Mouse (Mus musculus): Measurements from ENCODE around the gene Sesn1.
"Not testable (repeated sequence)": the region's sequence is repeated elsewhere in the genome, so short reads cannot be mapped to it uniquely, and the experiment has no call there.

The Sesn1 gene

DNA sequence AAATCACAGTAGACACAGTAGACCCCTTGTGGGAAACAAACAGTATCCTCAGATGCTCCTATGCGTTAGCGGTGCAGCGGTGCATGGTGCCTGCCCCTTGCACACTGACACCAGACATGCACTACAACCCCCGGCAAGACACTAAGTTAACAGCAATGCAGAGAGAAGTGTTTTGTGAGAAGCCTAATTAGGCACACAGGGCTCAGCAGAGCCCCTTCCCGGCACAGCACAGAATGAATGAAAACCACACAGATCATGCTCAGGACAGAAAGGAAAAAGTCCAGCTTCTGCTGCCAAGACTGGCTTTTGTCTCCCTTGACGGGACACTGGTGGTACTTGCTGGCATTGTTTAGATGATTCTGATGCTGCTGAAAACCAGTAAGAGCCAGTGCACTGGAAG, 99.2 kb downstream of the Sesn1 start:
- DNase-seq (ENCODE audit: extremely low spot score, low spot score), result no peak

- no peak for DNase-seq (ENCODE audit: extremely low spot score, low spot score)
These were observed 102.7 kb downstream of the Sesn1 start for GRCm38 (mm10) chr10:41912290-41912994.

DNA sequence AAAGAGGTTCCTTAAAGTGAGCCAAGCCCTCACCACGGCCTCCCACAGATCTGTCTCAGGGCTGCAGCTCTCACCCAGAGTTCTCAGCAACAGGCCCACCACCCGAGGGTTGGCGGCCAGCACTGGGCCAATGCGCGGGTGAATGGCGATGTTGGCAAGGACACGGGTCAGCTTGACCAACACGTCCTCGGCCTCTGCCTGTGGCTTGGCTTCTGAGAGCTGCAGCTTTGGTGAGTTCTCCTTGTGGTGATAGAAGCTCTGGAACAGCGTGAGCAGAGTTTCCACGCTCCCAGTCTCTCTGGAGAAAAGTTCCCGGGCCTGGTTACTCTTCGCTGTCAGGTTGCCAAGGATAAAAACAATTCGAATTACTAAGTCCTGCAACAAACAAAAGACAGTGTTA, 117.0 kb downstream of the Sesn1 start:
- DNase-seq (ENCODE audit: extremely low spot score, low spot score), result no peak

GRCm38 (mm10) chr10:41930966-41931365, 121.2 kb downstream of the Sesn1 start:
- DNase-seq (ENCODE audit: extremely low spot score, low spot score), result no peak

DNA sequence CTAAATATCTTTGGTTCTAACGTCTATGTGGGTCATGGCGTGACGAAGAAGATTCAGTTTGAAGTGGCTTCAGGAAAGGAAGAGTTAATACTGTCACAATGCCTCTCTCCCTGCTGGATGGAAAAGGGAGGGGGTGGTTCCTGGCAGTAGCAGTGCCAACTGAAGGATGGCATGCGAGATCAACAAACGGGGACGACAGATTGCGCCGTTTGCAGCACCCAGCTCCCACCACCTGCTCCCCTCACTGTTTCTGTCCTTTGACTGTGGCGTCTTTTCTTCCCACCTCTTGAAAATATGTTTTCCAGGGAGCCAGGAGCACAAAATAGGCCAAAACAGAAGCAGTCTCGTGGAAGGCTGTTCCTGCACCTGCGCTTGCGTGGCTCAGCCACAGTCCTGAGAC, 122.2 kb downstream of the Sesn1 start:
- no peak for DNase-seq (ENCODE audit: extremely low spot score, low spot score)

DNA sequence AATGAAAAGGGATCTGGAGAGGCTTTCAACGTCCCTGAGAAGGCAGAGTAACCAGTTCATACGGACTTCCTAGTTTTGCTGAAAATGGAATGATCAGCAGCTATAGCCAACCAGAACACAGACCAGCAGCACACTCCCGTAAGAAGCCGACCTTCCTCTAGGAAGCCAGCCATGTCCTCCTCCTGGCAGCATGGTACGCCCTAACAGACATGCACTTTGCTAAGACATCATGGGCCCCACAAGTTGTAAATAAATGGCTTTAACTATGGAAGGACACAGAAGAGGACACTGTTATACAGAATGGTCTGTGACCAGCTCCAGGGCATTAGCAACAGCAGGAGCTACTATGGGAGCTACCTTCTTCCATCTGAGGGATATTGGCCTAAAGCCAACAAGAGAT, 123.2 kb downstream of the Sesn1 start:
- no peak for DNase-seq (ENCODE audit: extremely low spot score, low spot score)

DNA sequence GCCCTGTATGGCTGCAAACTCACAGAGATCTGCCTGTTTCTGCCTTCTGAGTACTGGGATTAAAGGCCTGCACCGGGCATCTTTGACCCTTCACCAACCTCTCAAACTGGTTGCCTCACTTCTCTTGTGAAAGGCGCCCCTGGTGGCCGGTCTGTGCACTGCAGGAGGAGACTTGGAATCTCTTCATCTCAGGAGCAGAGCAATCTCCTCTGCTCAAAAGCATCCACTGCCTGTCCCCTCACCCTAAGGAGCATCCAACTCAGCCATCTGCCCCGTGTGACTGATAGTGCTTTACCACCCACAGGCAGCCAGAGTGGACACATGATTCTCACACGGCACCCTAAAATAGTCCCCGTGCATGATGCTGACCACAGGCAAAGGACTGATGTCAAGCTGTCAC, 123.8 kb downstream of the Sesn1 start:
- peak; percentile 47 for DNase-seq (ENCODE audit: extremely low spot score, low spot score)

- peak; percentile 36 for DNase-seq (ENCODE audit: extremely low spot score, low spot score)
These were observed 125.1 kb downstream of the Sesn1 start for GRCm38 (mm10) chr10:41934633-41935475.

- DNase-seq (ENCODE audit: extremely low spot score, low spot score), result no peak
These were observed 125.7 kb downstream of the Sesn1 start for GRCm38 (mm10) chr10:41935476-41935829.

DNA sequence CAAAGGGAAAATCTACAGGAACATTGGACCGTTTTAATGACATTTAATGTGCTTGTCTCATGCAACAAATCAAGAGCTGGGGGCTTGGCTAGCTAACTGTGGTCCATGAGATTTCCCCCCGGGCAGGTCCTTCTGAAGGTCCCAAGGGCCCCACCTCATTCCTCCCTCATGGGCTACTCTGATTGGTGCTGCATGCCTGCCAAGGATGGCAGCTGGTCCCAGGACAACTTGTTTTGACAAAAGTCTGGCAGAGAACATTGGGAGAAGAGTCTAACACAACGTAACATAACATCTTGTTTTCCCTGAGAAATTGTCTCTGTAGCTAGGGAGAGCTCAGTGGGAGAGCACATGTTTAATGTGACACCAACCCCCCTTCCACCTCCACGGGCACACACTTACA, 126.4 kb downstream of the Sesn1 start:
- DNase-seq (ENCODE audit: extremely low spot score, low spot score), result no peak

DNA sequence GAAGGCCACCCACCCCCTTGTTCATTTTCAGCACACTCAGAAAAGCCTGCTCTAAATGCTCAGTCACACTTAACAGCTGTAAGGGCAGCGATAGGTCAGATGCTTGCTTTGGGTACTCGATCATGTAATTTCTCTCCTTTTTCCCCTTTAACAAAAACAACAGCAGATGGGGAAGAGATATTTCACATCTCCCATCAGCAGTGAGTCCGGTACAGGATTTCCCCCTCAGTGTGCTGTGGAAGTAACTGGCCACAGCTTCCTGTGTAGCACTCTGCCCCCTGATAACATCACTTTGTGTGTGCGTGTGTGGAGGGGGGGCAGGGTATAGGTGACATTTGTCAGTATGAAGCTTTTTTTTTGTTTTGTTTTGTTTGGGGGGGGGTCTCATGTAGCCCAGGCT, 127.4 kb downstream of the Sesn1 start:
- no peak for DNase-seq (ENCODE audit: extremely low spot score, low spot score)

- no peak for DNase-seq (ENCODE audit: extremely low spot score, low spot score)
These were observed 129.4 kb downstream of the Sesn1 start for GRCm38 (mm10) chr10:41939090-41939489.

DNA sequence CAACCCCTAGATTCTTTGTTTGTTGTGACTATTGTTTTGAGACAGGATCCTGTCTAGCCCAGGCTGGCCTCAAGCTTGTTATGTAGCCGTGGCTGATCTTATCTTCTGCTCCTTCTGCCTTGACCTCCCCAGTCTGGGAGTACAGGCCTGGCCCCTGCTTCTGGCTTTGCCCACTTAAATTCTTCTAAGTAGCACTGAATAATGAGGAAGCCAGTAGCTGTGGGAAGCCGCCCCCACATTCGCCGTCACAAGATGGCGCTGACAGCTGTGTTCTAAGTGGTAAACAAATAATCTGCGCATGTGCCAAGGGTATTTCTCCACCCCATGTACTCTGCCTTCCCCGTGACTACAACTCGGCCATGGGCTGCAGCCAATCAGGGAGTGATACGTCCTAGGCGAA, 142.6 kb downstream of the Sesn1 start:
- DNase-seq (ENCODE audit: extremely low spot score, low spot score), result not testable (repeated sequence)

DNA sequence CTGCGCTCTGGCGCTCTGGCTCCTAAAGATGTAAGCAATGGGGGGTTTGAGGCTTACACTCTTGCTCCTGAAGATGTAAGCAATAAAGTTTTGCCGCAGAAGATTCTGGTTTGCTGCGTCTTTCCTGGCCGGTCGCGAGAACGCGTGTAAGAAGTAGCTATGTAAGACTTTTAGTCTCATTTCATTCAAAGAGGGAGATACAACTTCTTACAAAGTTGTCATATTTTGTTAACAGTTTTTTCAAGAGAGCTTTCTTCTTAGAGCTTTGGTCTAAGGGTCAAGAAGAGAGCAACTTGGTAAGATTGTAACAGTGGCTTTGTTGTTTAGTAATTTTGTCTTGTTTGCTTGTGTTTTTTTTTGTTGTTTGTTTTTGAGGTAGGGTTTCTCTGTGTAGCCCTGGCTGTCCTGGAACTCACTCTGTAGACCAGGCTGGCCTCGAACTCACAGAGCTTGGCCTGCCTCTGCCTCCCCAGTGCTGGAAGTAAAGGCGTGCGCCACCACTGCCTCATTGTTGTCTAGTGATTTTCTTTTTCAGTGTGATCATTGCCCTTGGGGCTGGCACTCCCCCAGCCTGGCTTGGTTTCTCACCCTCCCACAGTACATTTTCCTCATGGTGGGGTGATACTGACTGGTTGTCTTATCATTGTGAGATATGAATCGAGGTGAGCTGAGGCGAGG, 143.3 kb downstream of the Sesn1 start:
- DNase-seq (ENCODE audit: extremely low spot score, low spot score), result no peak

GRCm38 (mm10) chr10:41953528-41953864, 143.8 kb downstream of the Sesn1 start:
- DNase-seq (ENCODE audit: extremely low spot score, low spot score), result no peak

- no peak for DNase-seq (ENCODE audit: extremely low spot score, low spot score)
These were observed 147.9 kb downstream of the Sesn1 start for GRCm38 (mm10) chr10:41957421-41958225.
